Mouse (Mus musculus): ENCODE results near the gene Nfya.

Gene Nfya

GRCm38 (mm10) chr17:48432158-48432980 lies 22.7 kb upstream of the Nfya start, which contains the start of gene Apobec2:
TSS of gene Apobec2 (minus strand) at chr17:48432930.
- ATAC-seq (ENCODE audit: insufficient number of reproducible peaks, low FRiP score, low TSS enrichment) = no peak

GRCm38 (mm10) chr17:48431054-48431453 lies 21.3 kb upstream of the Nfya start:
- no peak for ATAC-seq (ENCODE audit: insufficient number of reproducible peaks, low FRiP score, low TSS enrichment)

GRCm38 (mm10) chr17:48430394-48430793 lies 20.7 kb upstream of the Nfya start:
- no peak for ATAC-seq (ENCODE audit: insufficient number of reproducible peaks, low FRiP score, low TSS enrichment)

DNA sequence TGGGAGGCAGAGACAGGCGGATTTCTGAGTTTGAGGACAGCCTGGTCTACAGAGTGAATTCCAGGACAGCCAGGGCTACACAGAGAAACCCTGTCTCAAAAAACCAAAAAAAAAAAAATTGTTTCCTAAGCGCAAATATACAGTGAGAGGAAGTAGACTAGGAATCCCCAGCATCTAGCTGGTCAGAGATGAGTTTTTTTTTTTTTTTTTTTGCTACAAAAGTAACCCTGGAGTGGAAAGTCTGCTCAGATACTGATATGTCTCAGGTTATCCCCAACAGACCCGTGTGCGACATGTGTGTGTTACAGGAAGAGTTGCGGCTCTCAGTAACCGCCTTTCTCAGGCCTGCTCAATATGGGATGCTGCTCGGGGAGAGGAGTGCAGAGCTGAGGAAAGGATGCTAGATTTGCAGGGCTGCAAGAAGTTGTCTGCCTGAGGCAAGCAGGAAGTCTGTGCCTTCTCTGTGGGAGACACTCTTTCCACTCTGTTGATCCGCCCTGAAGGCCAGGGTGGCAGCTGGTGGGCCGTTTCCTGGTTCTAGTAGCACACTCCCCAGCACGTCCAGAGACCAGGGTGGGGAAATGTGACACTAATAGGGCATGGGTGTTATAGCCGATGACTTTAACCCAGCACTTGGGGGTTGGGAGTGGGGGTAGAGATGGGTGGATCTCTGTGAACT lies 18.3 kb upstream of the Nfya start:
- ATAC-seq (ENCODE audit: insufficient number of reproducible peaks, low FRiP score, low TSS enrichment) = no peak

DNA sequence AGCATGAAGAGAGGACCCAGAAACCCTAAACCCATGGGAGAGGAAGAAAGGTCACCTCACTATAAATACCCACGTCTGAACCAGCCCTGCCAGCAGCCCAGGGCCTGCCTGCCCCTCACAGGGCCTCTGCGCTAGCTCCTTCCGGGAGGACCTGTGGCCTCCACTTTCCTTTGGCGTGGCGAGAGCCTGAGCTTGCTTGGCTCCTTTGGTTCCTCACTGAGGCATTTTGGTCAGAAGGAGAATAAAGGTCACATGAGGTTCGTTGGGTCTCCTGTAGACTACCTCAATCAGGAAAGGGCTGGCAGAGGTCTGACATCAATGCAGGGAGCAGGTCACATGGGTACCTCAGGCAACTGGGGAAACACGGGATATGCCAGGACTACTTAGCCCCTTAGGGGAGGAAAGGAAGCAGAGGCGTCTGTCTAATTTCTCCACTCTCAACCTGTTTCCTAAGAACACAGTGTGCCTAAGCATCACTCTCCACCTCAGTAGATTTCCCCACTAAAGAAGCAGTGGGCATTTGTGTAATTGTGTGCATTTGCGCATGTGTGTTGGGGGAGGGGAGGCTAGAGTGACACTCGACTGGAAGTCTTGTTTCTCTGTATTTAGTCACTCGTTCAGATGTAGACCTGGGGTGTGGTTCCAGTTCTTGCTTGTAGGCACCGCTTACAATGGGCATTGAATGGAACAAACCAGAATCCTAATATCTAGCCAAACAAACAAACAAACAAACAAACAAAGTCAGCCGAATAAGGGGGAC lies 17.5 kb upstream of the Nfya start:
- no peak for ATAC-seq (ENCODE audit: insufficient number of reproducible peaks, low FRiP score, low TSS enrichment)

GRCm38 (mm10) chr17:48425823-48426612 lies 16.3 kb upstream of the Nfya start:
- ATAC-seq (ENCODE audit: insufficient number of reproducible peaks, low FRiP score, low TSS enrichment) = no peak

DNA sequence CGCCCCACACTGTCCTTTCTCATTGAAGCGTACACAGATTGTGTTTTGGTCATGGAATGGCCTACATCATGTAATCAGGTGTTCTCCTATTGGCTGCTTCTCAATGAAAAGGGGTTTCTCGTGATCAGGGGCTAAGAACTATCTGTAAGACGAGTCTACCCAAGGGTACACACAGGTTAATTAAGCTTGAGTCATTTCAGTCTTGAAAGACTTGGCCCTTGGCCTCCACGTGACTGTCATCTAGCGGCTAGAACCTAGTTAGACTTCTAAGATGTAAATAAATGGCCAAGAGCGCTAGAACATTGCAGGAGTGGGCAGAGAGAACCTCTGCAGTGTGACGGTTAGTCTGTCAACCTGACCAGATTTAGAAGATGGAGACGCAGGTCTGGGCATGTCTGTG lies 14.5 kb upstream of the Nfya start:
- ATAC-seq (ENCODE audit: insufficient number of reproducible peaks, low FRiP score, low TSS enrichment) = no peak

- no peak for ATAC-seq (ENCODE audit: insufficient number of reproducible peaks, low FRiP score, low TSS enrichment)
These were observed 9.9 kb upstream of the Nfya start for GRCm38 (mm10) chr17:48419571-48419970.

- no peak for ATAC-seq (ENCODE audit: insufficient number of reproducible peaks, low FRiP score, low TSS enrichment)
These were observed 9.1 kb upstream of the Nfya start for GRCm38 (mm10) chr17:48418781-48419180.

DNA sequence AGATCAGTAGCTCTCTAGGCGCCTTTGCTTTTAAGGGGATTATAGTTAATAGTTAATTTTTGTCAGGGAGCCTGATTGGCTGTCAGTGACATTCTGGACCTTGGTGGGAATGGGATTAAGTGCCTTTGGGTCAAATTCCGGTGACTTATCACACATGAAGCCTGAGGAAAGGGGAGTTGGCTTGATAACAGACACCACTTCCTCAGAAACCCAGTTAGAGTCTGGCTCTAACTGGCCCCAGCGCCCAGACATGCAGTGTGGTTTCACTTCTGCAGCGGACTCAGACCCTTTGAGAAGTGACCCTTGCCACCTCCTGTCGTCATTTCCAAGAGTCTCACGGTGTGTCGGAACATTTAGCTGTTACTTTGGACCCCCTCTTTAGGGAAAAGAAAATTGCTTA lies 8.5 kb upstream of the Nfya start:
- ATAC-seq (ENCODE audit: insufficient number of reproducible peaks, low FRiP score, low TSS enrichment) = no peak

GRCm38 (mm10) chr17:48417521-48417920 lies 7.8 kb upstream of the Nfya start:
- no peak for ATAC-seq (ENCODE audit: insufficient number of reproducible peaks, low FRiP score, low TSS enrichment)

DNA sequence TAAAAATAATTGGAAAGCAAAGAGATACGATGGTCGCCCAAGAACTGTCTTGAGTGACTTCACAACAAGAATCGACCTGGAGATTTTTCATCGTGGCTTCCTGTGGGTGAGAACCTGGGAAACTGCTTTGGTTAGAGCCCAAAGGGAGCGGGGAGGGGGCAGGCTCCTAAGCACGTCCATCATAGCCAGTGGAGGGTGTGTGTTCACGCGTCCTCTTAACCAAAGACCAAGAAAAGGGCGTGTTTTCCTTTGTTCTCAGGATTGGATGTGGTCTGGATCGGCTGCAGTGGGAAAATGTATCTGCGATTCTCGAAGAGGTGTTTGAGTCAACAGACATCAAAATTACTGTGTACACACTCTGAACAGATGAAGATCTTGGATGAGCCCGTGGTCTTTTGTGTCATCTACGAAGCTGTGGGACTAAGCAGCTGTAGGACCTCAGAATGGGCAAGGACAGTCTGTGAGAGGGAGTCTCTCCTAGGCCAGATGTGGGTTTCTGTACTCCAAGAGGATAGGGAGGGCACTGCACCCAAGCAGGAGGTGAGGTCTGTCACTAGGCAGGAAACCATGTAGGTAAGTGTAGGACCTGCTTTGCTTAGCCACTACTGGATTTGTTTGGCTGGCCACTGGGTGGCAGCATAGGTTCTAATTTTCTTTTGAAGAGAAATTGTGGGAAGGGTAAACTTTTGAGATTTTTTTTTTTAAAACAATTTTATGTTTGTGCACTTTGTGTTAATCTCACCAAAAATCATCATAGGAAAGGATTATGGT lies 6.9 kb upstream of the Nfya start:
- ATAC-seq (ENCODE audit: insufficient number of reproducible peaks, low FRiP score, low TSS enrichment) = 0 out of 2 replicates have a peak, but pooled peaks have one; percentile 33

DNA sequence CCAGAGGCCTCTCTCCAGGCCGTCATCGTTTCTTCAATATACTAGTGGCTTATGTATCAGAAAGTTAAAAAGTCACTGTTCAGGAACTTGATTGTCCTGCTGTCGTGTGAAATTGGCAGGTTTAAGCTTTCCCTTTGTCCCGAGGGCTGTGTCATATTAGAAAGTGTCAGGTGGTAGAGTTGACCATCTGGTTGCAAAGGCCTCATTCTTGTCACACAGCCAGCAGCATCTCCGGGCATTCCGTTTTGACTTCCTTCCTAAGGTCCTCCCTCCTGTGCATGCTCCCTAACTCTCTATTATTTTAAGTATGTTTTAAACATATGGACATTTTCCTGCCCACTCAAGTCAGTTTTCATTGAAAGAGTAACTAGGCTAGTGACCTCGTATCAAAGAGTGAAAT lies 6.3 kb upstream of the Nfya start:
- peak; percentile 74 for ATAC-seq (ENCODE audit: insufficient number of reproducible peaks, low FRiP score, low TSS enrichment)

- ATAC-seq (ENCODE audit: insufficient number of reproducible peaks, low FRiP score, low TSS enrichment) = no peak
These were observed 1.5 kb upstream of the Nfya start for GRCm38 (mm10) chr17:48411241-48411640.

DNA sequence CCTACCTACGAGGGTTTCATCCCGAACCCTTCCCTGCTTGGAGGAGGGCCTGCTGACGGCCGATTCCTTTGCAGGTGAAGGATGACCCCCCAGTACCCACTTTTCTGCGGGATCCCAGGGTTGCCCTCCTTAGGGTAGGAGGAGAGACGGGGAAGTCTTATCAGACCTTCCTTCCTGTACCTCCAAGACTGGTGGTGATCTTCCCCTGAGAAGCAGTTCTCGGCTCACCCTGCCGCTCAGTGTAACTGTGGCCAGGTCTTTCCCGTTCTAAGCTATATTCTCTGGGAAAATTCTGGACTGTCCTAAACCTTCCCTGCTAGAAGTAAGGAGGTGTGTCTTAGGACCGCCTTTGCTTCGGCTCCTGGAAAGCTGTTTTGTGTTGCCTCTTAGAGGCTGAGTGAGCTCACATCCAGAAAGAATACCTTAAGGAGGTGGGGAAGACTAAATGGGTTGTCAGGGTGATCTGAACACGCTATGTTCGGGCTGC lies 636 bp upstream of the Nfya start:
- 0 out of 2 replicates have a peak, but pooled peaks have one; percentile 2 for ATAC-seq (ENCODE audit: insufficient number of reproducible peaks, low FRiP score, low TSS enrichment)

DNA sequence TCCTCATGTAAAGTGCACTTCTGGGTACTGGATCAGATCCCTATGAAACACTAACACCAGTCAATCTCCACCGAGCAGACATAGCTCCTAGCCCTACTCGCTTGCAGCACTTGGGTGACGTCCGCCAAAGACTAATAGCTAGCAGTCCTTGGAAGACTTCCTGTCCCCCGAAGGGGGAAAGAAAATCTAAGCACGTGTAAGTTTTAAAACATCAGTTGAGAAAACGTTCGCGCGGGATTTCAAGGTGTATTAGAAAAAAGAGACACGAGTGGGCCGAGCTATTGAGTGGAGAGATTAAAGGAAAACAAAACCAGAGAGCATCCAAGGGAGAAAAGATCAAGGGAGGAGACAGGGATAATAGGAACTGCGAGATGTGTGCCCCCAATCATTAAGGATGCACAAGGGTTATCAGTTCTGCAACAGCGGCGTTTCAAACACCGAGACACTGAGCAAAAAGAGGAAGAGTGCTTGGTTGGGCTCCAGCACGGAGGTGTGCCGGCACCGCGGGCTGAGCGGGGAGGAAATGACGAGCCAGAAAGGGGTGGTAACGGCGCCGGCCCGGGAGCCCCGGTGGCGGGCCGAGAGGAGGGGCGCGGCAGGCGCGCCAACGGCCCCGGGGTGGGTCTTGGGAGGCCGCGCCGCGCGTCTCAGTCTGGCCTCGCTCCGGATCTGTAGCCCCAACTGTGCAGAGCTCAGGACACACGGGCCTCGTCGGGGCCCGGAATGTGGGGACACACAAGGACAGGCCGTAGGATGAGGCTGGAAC lies 997 bp downstream of the Nfya start:
- ATAC-seq (ENCODE audit: insufficient number of reproducible peaks, low FRiP score, low TSS enrichment) = peak; percentile 47

DNA sequence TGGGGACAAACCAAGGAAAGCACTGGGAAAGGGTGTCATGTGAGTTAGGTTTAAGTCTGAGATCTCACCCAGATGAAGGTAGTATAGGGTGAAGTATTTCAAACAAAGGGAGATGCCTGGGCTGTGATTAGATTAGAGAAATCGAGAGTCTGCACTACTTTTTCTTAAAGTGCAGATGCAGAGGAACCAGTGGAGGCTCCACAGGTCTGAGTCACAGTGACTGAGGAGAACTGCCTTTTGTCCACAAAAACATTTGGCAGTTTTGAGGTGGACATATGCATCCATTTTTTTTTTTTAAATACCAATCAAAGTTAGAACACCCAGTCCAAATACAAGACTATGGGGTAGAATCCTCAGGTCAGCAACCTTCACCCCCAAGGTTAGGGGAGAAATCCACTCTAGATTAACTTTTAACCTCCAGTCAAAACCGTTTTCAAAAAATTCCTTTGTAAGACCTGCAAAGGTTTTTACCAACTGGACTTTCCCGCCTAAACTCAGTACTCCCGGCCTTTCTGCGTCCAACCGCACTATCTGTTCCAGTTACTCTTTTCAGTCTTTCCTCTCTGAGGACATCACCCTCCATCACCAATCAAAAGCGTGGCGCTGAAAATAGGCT lies 1.7 kb downstream of the Nfya start:
- ATAC-seq (ENCODE audit: insufficient number of reproducible peaks, low FRiP score, low TSS enrichment) = no peak

DNA sequence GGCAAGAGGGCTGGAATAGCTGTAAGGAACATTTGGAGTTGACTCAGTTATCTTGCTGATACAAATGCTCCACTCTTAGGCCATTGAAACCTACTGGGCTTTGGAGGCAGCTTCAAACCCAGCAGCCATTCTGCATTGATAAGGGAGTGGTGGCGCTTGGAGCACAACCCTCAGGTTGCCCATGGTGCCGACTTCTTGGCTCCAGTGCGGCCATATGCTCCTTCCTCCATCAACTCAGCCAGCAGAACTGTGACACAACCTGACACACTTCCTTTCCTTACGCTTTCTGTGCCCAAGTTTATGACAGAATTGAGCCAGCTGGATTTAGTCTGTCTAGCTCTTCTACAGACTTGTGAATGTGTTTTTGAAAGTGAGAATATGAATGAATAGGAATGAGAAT lies 2.6 kb downstream of the Nfya start:
- ATAC-seq (ENCODE audit: insufficient number of reproducible peaks, low FRiP score, low TSS enrichment) = no peak
